Mouse (Mus musculus) spleen, adult 2 months (tissue): ENCODE results near the gene Ndst2.

Experiments
- CTCF ChIP-seq: fragments of 200-500 bp; IDR thresholded peaks from 2 replicates; pipeline ENCODE4 v1.5.1; 2011; ENCODE audit warnings: mild to moderate bottlenecking, inconsistent platforms; ENCODE audit not compliant: insufficient read depth, insufficient read length, insufficient replicate concordance; ENCODE audit errors: extremely low read depth
- POLR2A ChIP-seq: fragments of 200-500 bp; IDR thresholded peaks from 2 replicates; pipeline ENCODE4 v1.6.1; 2011; ENCODE audit warnings: low read depth, low read length, inconsistent platforms

DNA sequence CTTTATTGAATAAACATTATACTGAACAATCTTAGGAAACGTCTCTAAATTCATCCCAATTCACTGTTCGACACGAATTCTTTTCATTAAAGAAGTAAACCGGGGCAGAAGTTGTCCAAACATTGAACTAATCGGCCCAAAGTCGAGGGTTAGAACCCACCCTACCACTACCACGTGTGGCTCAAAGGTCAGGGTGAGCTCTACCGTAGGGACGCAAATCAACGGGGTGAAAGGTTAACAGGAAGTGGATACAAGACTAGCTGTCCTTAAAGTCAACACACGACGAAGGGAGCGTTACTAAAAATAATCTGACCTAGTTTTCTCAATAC is 60.7 kb downstream of the Ndst2 start:
- TF ChIP-seq CTCF (no peak), POLR2A (no peak)
